Mouse (Mus musculus): ENCODE measurements around the gene Hexim1. TPM values are rescaled to one million over a fixed set of nuclear protein-coding genes. Genes with fewer than 3 reads are reported as not detected.

Gene Hexim1
- polyA plus RNA-seq, 1 experiment = 24.3 TPM

DNA sequence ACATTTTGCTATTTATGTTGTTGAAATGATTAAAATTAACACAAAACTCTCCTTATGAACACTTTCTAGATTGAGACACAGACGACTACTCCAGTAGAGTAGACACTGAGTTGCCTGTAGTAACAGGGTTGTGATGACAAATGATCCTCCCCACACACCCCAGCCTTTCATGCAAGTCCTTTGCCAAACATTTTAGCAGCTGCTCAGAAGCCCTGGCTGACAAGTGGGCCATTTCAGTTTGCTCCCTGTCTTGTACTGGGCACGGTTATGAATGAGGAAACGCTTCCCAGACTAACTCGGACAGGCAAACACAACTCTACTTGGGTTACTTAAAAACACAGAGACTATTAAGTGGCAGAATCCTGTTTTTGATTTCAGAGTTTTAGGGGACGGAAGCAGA lies 4.3 kb downstream of the Hexim1 start:
- no peak for TF ChIP-seq CTCF (IDR thresholded peaks at IDR 0.05; ENCODE audit: control insufficient read depth, insufficient read depth, insufficient read length)
- no peak for TF ChIP-seq USF1 (IDR thresholded peaks at IDR 0.05; ENCODE audit: low read depth)
- TF ChIP-seq MAX (IDR thresholded peaks at IDR 0.05) = no peak
- TF ChIP-seq FOSL1 (IDR thresholded peaks at IDR 0.05; ENCODE audit: insufficient read depth, low read length, poor library complexity, severe bottlenecking) = no peak
- TF ChIP-seq MYOD1 (IDR thresholded peaks at IDR 0.05; ENCODE audit: control insufficient read depth, insufficient read length, low read depth) = no peak
- TF ChIP-seq MYOG (IDR thresholded peaks at IDR 0.05; ENCODE audit: control insufficient read depth, extremely low read depth, insufficient read length) = no peak
- no peak for TF ChIP-seq CEBPB (IDR thresholded peaks at IDR 0.05; ENCODE audit: low read depth)
- Histone ChIP-seq H3K79me2 (ENCODE audit: control insufficient read depth, insufficient read depth) (peaks cover 30% of the 10 kb centered on the region), H3K36me3 (ENCODE audit: control insufficient read depth, insufficient read depth) (peaks cover 7% of the 10 kb centered on the region), H3ac (ENCODE audit: control insufficient read depth, insufficient read length, low read depth) (no peak overlapping the region), H3K79me3 (ENCODE audit: low read depth) (peaks cover 21% of the 10 kb centered on the region), H3K4me3 (ENCODE audit: insufficient read depth, poor library complexity, severe bottlenecking) (no peak overlapping the region), H3K27me3 (ENCODE audit: control insufficient read depth, insufficient read depth, insufficient read length) (no peaks in the 10 kb centered on the region)

DNA sequence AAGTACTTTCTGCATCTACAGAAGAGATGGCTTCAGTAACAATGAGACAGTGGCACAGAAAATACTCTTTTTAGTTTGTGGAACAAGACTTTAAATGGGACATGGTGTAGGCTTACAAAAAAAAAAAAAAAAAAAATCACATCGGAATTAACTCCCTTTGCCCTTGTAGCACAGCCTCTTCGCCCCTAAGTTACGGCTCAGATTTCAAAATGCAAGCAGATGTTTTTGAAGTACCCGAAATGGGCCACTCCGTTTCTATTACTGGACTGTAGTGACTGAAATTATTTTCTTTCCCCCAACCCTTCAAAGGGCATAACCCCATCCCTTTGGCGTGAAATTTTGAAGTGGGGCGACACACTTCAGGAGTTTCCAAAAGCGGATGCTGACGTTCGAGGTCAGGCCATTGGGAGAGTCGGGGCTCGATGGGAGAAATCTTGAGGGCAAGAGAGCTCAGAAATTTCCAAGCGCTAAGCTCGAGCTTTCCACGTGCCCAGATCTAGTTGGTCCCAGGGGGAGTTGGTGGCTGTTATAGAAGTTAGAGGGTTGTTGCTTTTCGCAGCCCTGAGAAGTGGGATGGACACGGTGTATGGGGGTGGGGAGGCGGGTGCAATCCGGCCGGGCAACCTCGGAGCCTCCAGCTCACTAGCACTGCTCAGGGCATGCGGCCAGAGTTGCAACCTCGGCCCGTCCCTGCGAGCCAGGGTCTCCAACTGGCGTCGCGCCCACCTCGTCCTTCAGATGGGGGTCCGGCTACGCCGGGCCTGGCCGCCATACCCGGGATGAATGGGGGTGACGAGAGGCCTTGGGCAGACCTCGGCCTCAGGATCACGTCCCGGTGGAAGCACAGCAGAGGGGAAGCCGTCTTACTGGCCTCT lies 15.9 kb downstream of the Hexim1 start, which contains the start of gene Hexim2:
Hexim2 (plus strand) TSS at position 729 of the 875 bp plus-strand sequence.
- TF ChIP-seq MYOD1 (IDR thresholded peaks at IDR 0.05; ENCODE audit: control insufficient read depth, insufficient read length, low read depth) (no peak), USF1 (IDR thresholded peaks at IDR 0.05; ENCODE audit: low read depth) (no peak), MAX (IDR thresholded peaks at IDR 0.05) (peak; percentile 33), CEBPB (IDR thresholded peaks at IDR 0.05; ENCODE audit: low read depth) (no peak)
- peaks cover 8% of the 10 kb centered on the region for H3K36me3 ChIP-seq (ENCODE audit: control insufficient read depth, insufficient read depth)

GRCm38 (mm10) chr11:103132576-103133455 lies 16.8 kb downstream of the Hexim1 start:
- peak overlapping the region; percentile 90 for H3K4me3 ChIP-seq (ENCODE audit: insufficient read depth, poor library complexity, severe bottlenecking)
- H3K36me3 ChIP-seq (ENCODE audit: control insufficient read depth, insufficient read depth) = peaks cover 8% of the 10 kb centered on the region
- H3K79me2 ChIP-seq (ENCODE audit: control insufficient read depth, insufficient read depth) = peaks cover 25% of the 10 kb centered on the region
- H3K79me3 ChIP-seq (ENCODE audit: low read depth) = peaks cover 12% of the 10 kb centered on the region
- H3K27me3 ChIP-seq (ENCODE audit: control insufficient read depth, insufficient read depth, insufficient read length) = no peaks in the 10 kb centered on the region
- peak overlapping the region; percentile 74 for H3ac ChIP-seq (ENCODE audit: control insufficient read depth, insufficient read length, low read depth)
- TF ChIP-seq CEBPB (IDR thresholded peaks at IDR 0.05; ENCODE audit: low read depth) (no peak), MAX (IDR thresholded peaks at IDR 0.05) (no peak), USF1 (IDR thresholded peaks at IDR 0.05; ENCODE audit: low read depth) (no peak)

More for the DNA sequence above, 15.9 kb downstream of the Hexim1 start, which contains the start of gene Hexim2:
- no peaks in the 10 kb centered on the region for H3K27me3 ChIP-seq (ENCODE audit: control insufficient read depth, insufficient read depth, insufficient read length)
- H3K79me2 ChIP-seq (ENCODE audit: control insufficient read depth, insufficient read depth) = peaks cover 25% of the 10 kb centered on the region
- peaks cover 12% of the 10 kb centered on the region for H3K79me3 ChIP-seq (ENCODE audit: low read depth)
- peak within 1 kb of the TSS; percentile 90 for H3K4me3 ChIP-seq (ENCODE audit: insufficient read depth, poor library complexity, severe bottlenecking)
- peak within 1 kb of the TSS; percentile 74 for H3ac ChIP-seq (ENCODE audit: control insufficient read depth, insufficient read length, low read depth)

GRCm38 (mm10) chr11:103133456-103134185 lies 17.6 kb downstream of the Hexim1 start:
- H3K27me3 ChIP-seq (ENCODE audit: control insufficient read depth, insufficient read depth, insufficient read length) = no peaks in the 10 kb centered on the region
- H3K4me3 ChIP-seq (ENCODE audit: insufficient read depth, poor library complexity, severe bottlenecking) = peak overlapping the region; percentile 16
- H3K79me3 ChIP-seq (ENCODE audit: low read depth) = peaks cover 12% of the 10 kb centered on the region
- peaks cover 25% of the 10 kb centered on the region for H3K79me2 ChIP-seq (ENCODE audit: control insufficient read depth, insufficient read depth)
- no peak for TF ChIP-seq MYOG (IDR thresholded peaks at IDR 0.05; ENCODE audit: control insufficient read depth, extremely low read depth, insufficient read length)
- TF ChIP-seq FOSL1 (IDR thresholded peaks at IDR 0.05; ENCODE audit: insufficient read depth, low read length, poor library complexity, severe bottlenecking) = no peak
- TF ChIP-seq MYOD1 (IDR thresholded peaks at IDR 0.05; ENCODE audit: control insufficient read depth, insufficient read length, low read depth) = no peak
- no peak for TF ChIP-seq MAX (IDR thresholded peaks at IDR 0.05)
- no peak for TF ChIP-seq CEBPB (IDR thresholded peaks at IDR 0.05; ENCODE audit: low read depth)
- TF ChIP-seq USF1 (IDR thresholded peaks at IDR 0.05; ENCODE audit: low read depth) = no peak
- TF ChIP-seq CTCF (IDR thresholded peaks at IDR 0.05; ENCODE audit: control insufficient read depth, insufficient read depth, insufficient read length) = no peak
- peak overlapping the region; percentile 55 for H3ac ChIP-seq (ENCODE audit: control insufficient read depth, insufficient read length, low read depth)
- H3K36me3 ChIP-seq (ENCODE audit: control insufficient read depth, insufficient read depth) = peaks cover 8% of the 10 kb centered on the region

DNA sequence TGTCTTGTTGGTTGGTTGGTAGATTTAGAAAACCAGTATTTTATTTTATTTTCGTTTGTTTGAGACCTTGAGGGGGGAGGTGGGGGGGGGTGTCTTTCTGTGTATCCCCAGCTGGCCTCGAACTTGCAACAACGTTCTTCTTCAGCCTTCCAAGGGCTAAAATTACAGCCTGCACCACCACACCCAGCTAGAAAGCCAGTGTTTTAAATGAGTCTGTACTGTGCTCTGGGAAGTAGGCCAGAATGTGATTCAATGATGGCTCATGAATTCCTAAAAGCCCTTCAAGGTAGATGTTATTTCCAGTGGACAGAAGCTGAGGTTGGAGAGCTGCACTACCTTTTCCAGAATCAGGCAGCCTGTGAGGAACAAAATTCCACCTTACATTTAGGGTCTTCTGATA lies 18.2 kb downstream of the Hexim1 start:
- Histone ChIP-seq H3K79me2 (ENCODE audit: control insufficient read depth, insufficient read depth) (peaks cover 25% of the 10 kb centered on the region), H3K4me3 (ENCODE audit: insufficient read depth, poor library complexity, severe bottlenecking) (no peak overlapping the region), H3ac (ENCODE audit: control insufficient read depth, insufficient read length, low read depth) (no peak overlapping the region), H3K36me3 (ENCODE audit: control insufficient read depth, insufficient read depth) (peaks cover 8% of the 10 kb centered on the region), H3K27me3 (ENCODE audit: control insufficient read depth, insufficient read depth, insufficient read length) (no peaks in the 10 kb centered on the region), H3K79me3 (ENCODE audit: low read depth) (peaks cover 12% of the 10 kb centered on the region)
- TF ChIP-seq MYOD1 (IDR thresholded peaks at IDR 0.05; ENCODE audit: control insufficient read depth, insufficient read length, low read depth) (no peak), CTCF (IDR thresholded peaks at IDR 0.05; ENCODE audit: control insufficient read depth, insufficient read depth, insufficient read length) (no peak), CEBPB (IDR thresholded peaks at IDR 0.05; ENCODE audit: low read depth) (no peak), USF1 (IDR thresholded peaks at IDR 0.05; ENCODE audit: low read depth) (no peak), FOSL1 (IDR thresholded peaks at IDR 0.05; ENCODE audit: insufficient read depth, low read length, poor library complexity, severe bottlenecking) (no peak), MAX (IDR thresholded peaks at IDR 0.05) (no peak), MYOG (IDR thresholded peaks at IDR 0.05; ENCODE audit: control insufficient read depth, extremely low read depth, insufficient read length) (no peak)

Measured in C2C12 (cell line).